Mouse (Mus musculus): ENCODE measurements around the gene Clptm1. TPM values are rescaled to one million over a fixed set of nuclear protein-coding genes. Genes with fewer than 3 reads are reported as not detected.

The Clptm1 gene
- polyA plus RNA-seq, 1 experiment from 2014 or later: 77.9 TPM

- Histone ChIP-seq H3K4me2 (replicated peaks; ENCODE audit: low read depth, low read length) (no peak overlapping the region), H3K9ac (replicated peaks; ENCODE audit: low read depth, low read length) (no peak overlapping the region), H3K4me1 (ENCODE audit: control insufficient read depth, insufficient read depth, low read length) (0 out of 2 replicates have a peak, but pooled peaks cover 4% of the 10 kb centered on the region), H3K27ac (ENCODE audit: low read length) (no peak overlapping the region), H3K4me3 (ENCODE audit: low read depth, low read length) (no peak overlapping the region), H3K9me3 (ENCODE audit: control insufficient read depth, low read depth, low read length) (no peaks in the 10 kb centered on the region), H3K36me3 (ENCODE audit: control insufficient read depth, insufficient read depth, low read length) (peaks cover 50% of the 10 kb centered on the region), H3K27me3 (ENCODE audit: control insufficient read depth, insufficient read depth, low read length) (no peaks in the 10 kb centered on the region)
- ATAC-seq (ENCODE audit: insufficient number of reproducible peaks, insufficient read depth, low FRiP score, low read depth): no peak
Measured at GRCm38 (mm10) chr7:19632720-19633119, 32.1 kb downstream of the Clptm1 start.

DNA sequence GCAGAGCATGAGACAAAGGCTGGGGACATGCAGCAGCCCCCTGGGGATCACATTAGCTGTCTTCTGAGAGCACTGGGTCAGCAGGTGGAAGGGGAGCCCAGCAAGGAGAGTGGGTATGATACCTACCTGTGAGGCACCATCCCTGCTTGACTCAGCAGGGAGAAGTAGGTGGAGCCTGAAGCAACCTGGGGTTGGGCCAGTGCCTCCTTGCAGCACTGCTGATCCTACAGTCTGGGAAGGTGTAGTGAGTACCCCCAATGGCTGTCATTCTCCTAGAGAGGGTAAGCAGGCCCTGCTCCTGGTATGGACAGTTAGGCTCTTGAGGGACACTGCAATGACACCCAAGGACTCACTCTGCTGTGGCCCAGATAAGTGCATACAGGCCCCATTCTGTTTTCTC lies 32.6 kb downstream of the Clptm1 start:
- Histone ChIP-seq H3K36me3 (ENCODE audit: control insufficient read depth, insufficient read depth, low read length) (peaks cover 47% of the 10 kb centered on the region), H3K9me3 (ENCODE audit: control insufficient read depth, low read depth, low read length) (no peaks in the 10 kb centered on the region), H3K4me3 (ENCODE audit: low read depth, low read length) (no peak overlapping the region), H3K27me3 (ENCODE audit: control insufficient read depth, insufficient read depth, low read length) (no peaks in the 10 kb centered on the region), H3K4me1 (ENCODE audit: control insufficient read depth, insufficient read depth, low read length) (0 out of 2 replicates have a peak, but pooled peaks cover 4% of the 10 kb centered on the region), H3K27ac (ENCODE audit: low read length) (no peak overlapping the region), H3K4me2 (replicated peaks; ENCODE audit: low read depth, low read length) (no peak overlapping the region), H3K9ac (replicated peaks; ENCODE audit: low read depth, low read length) (no peak overlapping the region)
- ATAC-seq (ENCODE audit: insufficient number of reproducible peaks, insufficient read depth, low FRiP score, low read depth): no peak

GRCm38 (mm10) chr7:19629361-19629734 lies 35.5 kb downstream of the Clptm1 start, which contains the start of gene Relb:
Gene Relb, minus strand, starts transcription at chr7:19629438.
- no peak; the same call in 1 of the 2 replicates for ATAC-seq (ENCODE audit: insufficient number of reproducible peaks, insufficient read depth, low FRiP score, low read depth)
- peaks cover 20% of the 10 kb centered on the region for H3K36me3 ChIP-seq (ENCODE audit: control insufficient read depth, insufficient read depth, low read length)
- H3K27me3 ChIP-seq (ENCODE audit: control insufficient read depth, insufficient read depth, low read length): no peaks in the 10 kb centered on the region
- H3K9me3 ChIP-seq (ENCODE audit: control insufficient read depth, low read depth, low read length): no peaks in the 10 kb centered on the region
- 0 out of 2 replicates have a peak, but pooled peaks cover 4% of the 10 kb centered on the region for H3K4me1 ChIP-seq (ENCODE audit: control insufficient read depth, insufficient read depth, low read length)
- under 1% methylated on average over 29 of the region's 41 CpGs for WGBS
- H3K27ac ChIP-seq (ENCODE audit: low read length): peak within 1 kb of the TSS; percentile 87
- peak within 1 kb of the TSS; percentile 87 for H3K4me2 ChIP-seq (replicated peaks; ENCODE audit: low read depth, low read length)
- H3K4me3 ChIP-seq (ENCODE audit: low read depth, low read length): peak within 1 kb of the TSS; percentile 53
- H3K9ac ChIP-seq (replicated peaks; ENCODE audit: low read depth, low read length): peak within 1 kb of the TSS; percentile 39

GRCm38 (mm10) chr7:19628536-19629360 lies 36.1 kb downstream of the Clptm1 start:
- peak overlapping the region; percentile 87 for H3K27ac ChIP-seq (ENCODE audit: low read length)
- peaks cover 16% of the 10 kb centered on the region for H3K36me3 ChIP-seq (ENCODE audit: control insufficient read depth, insufficient read depth, low read length)
- 1% methylated on average over 57 of the region's 57 CpGs for WGBS
- H3K9me3 ChIP-seq (ENCODE audit: control insufficient read depth, low read depth, low read length): no peaks in the 10 kb centered on the region
- H3K27me3 ChIP-seq (ENCODE audit: control insufficient read depth, insufficient read depth, low read length): no peaks in the 10 kb centered on the region
- peak overlapping the region; percentile 87 for H3K4me2 ChIP-seq (replicated peaks; ENCODE audit: low read depth, low read length)
- peak overlapping the region; percentile 39 for H3K9ac ChIP-seq (replicated peaks; ENCODE audit: low read depth, low read length)
- H3K4me1 ChIP-seq (ENCODE audit: control insufficient read depth, insufficient read depth, low read length): 0 out of 2 replicates have a peak, but pooled peaks cover 4% of the 10 kb centered on the region
- peak overlapping the region; percentile 53 for H3K4me3 ChIP-seq (ENCODE audit: low read depth, low read length)
- peak; percentile 92 for ATAC-seq (ENCODE audit: insufficient number of reproducible peaks, insufficient read depth, low FRiP score, low read depth)

- Histone ChIP-seq H3K4me3 (ENCODE audit: low read depth, low read length) (peak overlapping the region; percentile 53), H3K27ac (ENCODE audit: low read length) (peak overlapping the region; percentile 87; the same call in 1 of the 2 replicates), H3K4me1 (ENCODE audit: control insufficient read depth, insufficient read depth, low read length) (0 out of 2 replicates have a peak, but pooled peaks cover 4% of the 10 kb centered on the region), H3K9me3 (ENCODE audit: control insufficient read depth, low read depth, low read length) (no peaks in the 10 kb centered on the region), H3K36me3 (ENCODE audit: control insufficient read depth, insufficient read depth, low read length) (peaks cover 10% of the 10 kb centered on the region; the same call in 1 of the 2 replicates), H3K4me2 (replicated peaks; ENCODE audit: low read depth, low read length) (peak overlapping the region; percentile 87), H3K27me3 (ENCODE audit: control insufficient read depth, insufficient read depth, low read length) (no peaks in the 10 kb centered on the region), H3K9ac (replicated peaks; ENCODE audit: low read depth, low read length) (no peak overlapping the region)
- no peak for ATAC-seq (ENCODE audit: insufficient number of reproducible peaks, insufficient read depth, low FRiP score, low read depth)
- 14% methylated on average over 17 of the region's 17 CpGs for WGBS
Measured at GRCm38 (mm10) chr7:19628192-19628535, 36.7 kb downstream of the Clptm1 start.

- WGBS: 64% methylated on average over 3 of the region's 3 CpGs
- Histone ChIP-seq H3K27me3 (ENCODE audit: control insufficient read depth, insufficient read depth, low read length) (no peaks in the 10 kb centered on the region), H3K36me3 (ENCODE audit: control insufficient read depth, insufficient read depth, low read length) (peaks cover 6% of the 10 kb centered on the region; the same call in 1 of the 2 replicates), H3K27ac (ENCODE audit: low read length) (peak overlapping the region; percentile 87; the same call in 1 of the 2 replicates), H3K4me3 (ENCODE audit: low read depth, low read length) (peak overlapping the region; percentile 53; the same call in 1 of the 2 replicates), H3K9me3 (ENCODE audit: control insufficient read depth, low read depth, low read length) (no peaks in the 10 kb centered on the region), H3K9ac (replicated peaks; ENCODE audit: low read depth, low read length) (no peak overlapping the region), H3K4me2 (replicated peaks; ENCODE audit: low read depth, low read length) (peak overlapping the region; percentile 87), H3K4me1 (ENCODE audit: control insufficient read depth, insufficient read depth, low read length) (0 out of 2 replicates have a peak, but pooled peaks cover 4% of the 10 kb centered on the region)
- ATAC-seq (ENCODE audit: insufficient number of reproducible peaks, insufficient read depth, low FRiP score, low read depth): no peak
Measured at GRCm38 (mm10) chr7:19627721-19628120, 37.1 kb downstream of the Clptm1 start.

DNA sequence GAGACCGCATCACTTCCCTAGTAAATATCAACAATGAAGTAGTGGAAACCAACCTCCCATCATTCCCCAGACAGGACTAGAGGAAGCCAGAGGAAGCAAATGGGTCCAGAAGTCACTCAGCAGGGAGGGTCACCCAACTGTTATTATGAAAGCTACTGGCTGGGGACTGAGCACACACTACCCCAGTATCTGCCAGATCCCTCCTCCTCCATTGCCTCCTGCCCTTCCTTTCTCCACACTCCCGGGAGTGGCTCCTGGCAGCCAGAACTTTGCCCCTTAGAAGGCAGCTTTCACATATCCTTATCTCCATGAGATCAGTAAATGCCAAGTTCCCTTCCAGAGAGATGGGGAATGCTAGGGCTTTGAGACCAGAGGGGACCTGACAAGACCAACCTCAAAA lies 41.4 kb downstream of the Clptm1 start:
- H3K9me3 ChIP-seq (ENCODE audit: control insufficient read depth, low read depth, low read length): no peaks in the 10 kb centered on the region
- no peak overlapping the region for H3K9ac ChIP-seq (replicated peaks; ENCODE audit: low read depth, low read length)
- H3K4me3 ChIP-seq (ENCODE audit: low read depth, low read length): no peak overlapping the region
- H3K27me3 ChIP-seq (ENCODE audit: control insufficient read depth, insufficient read depth, low read length): no peaks in the 10 kb centered on the region
- H3K4me2 ChIP-seq (replicated peaks; ENCODE audit: low read depth, low read length): no peak overlapping the region
- WGBS: 67% methylated on average over 2 of the region's 2 CpGs
- no peak for ATAC-seq (ENCODE audit: insufficient number of reproducible peaks, insufficient read depth, low FRiP score, low read depth)
- no peak overlapping the region for H3K27ac ChIP-seq (ENCODE audit: low read length)
- H3K36me3 ChIP-seq (ENCODE audit: control insufficient read depth, insufficient read depth, low read length): no peaks in the 10 kb centered on the region
- no peaks in the 10 kb centered on the region for H3K4me1 ChIP-seq (ENCODE audit: control insufficient read depth, insufficient read depth, low read length)

DNA sequence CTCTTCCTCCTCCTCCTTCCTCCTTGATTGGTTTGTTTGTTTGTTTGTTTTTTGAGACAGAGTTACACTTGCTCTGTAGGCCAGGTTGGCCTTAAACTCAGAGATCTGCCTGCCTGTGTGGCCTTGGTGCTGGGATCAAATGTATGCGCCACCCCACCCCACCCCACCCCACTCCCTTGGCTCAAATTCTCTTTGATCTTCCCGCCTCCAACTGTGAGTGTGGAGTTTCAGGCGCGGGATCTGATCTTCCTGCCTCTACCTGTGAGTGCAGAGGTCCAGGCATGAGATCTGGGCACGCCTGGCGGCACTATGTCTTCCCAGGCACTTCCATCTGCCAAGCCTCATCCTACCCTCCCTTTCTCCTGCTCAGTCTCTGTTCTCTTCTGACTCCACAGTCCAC lies 42.6 kb downstream of the Clptm1 start:
- Histone ChIP-seq H3K27ac (ENCODE audit: low read length) (no peak overlapping the region), H3K36me3 (ENCODE audit: control insufficient read depth, insufficient read depth, low read length) (no peaks in the 10 kb centered on the region), H3K4me3 (ENCODE audit: low read depth, low read length) (no peak overlapping the region), H3K9ac (replicated peaks; ENCODE audit: low read depth, low read length) (no peak overlapping the region), H3K4me2 (replicated peaks; ENCODE audit: low read depth, low read length) (no peak overlapping the region), H3K9me3 (ENCODE audit: control insufficient read depth, low read depth, low read length) (no peaks in the 10 kb centered on the region), H3K27me3 (ENCODE audit: control insufficient read depth, insufficient read depth, low read length) (no peaks in the 10 kb centered on the region), H3K4me1 (ENCODE audit: control insufficient read depth, insufficient read depth, low read length) (no peaks in the 10 kb centered on the region)
- WGBS: 32% methylated on average over 6 of the region's 6 CpGs
- ATAC-seq (ENCODE audit: insufficient number of reproducible peaks, insufficient read depth, low FRiP score, low read depth): no peak
